ENCODE assay signal across 8 mouse cellular contexts in the genomic region with DNA sequence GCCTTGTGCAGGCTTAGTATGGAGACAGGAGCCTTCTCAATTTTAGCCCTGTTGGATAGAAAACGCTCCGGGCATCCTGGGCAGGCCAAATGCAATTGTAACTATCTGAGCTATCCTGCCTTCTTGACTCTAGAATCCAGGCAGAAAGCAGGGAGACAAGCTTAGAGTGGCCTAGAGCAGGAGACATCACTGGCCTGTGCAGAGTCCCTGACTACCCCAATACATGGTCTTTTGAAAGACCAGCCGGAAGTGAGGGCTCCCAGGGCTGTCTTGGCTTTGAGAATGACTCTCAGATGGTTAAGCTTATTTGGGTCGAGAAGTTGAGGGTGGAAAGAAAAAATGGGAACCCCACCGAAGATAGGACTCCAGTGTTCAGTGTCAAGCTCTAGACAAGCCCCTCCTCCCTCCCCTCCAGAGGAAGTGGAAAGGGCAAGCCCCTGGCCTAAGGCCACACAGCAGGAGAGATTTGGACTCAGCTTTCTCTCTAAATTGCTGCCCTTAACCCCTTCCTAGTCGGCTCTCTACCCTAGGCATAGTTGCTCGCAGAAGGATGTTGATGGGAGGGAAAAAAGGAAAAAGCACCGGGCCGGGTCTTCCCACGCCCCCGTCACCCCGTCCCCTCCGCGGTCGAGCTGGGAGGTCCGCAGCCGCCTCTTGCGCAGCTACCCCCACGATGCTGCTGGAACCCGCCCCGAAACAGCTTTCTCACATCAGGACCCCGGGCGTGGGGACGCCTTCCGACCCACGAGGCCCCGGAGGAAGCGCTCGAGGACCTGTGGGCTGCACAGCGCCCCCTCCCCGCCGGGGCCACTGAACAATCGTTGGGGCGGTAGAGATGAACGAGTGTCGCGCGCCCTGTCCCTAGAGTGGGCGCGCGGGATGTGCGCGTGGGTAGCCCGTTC.
DNase-seq lines count a peak whose midpoint lies in the region; ATAC-seq lines count a peak whose summit lies in the region.

No protein-coding gene starts in this region.

- DNase-seq in spleen, postnatal 36 days (ENCODE audit: low spot score in 2 of 2): peak; percentile 33 to 41
- DNase-seq in spleen, postnatal 14 days (ENCODE audit: low spot score in 2 of 2): no peak
- DNase-seq in cerebellum, postnatal 36 days: peak; percentile 39
- peak; percentile 85 for DNase-seq in intestine, embryonic 14.5 days (ENCODE audit: low spot score)
- no peak for DNase-seq in layer of hippocampus, adult 18-20 months (ENCODE audit: low spot score in 2 of 2)

- no peaks in the 10 kb centered on the region for H3K36me3 ChIP-seq in intestine, embryonic 14.5 days (ENCODE audit: control insufficient read depth, insufficient read depth, low read length)
- no peaks in the 10 kb centered on the region for H3K36me3 ChIP-seq in liver, embryonic 15.5 days (replicated peaks)
- no peaks in the 10 kb centered on the region for H3K36me3 ChIP-seq in neural tube, embryonic 14.5 days (ENCODE audit: control insufficient read depth, insufficient read depth, low read length)

- H3K27me3 ChIP-seq in intestine, embryonic 14.5 days (replicated peaks; ENCODE audit: control insufficient read depth, insufficient read depth, low read length): no peaks in the 10 kb centered on the region
- H3K27me3 ChIP-seq in liver, embryonic 15.5 days: peaks cover 63% of the 10 kb centered on the region
- no peaks in the 10 kb centered on the region for H3K27me3 ChIP-seq in neural tube, embryonic 14.5 days (ENCODE audit: control insufficient read depth, insufficient read depth, low read length)

- H3K27ac ChIP-seq in intestine, embryonic 14.5 days (ENCODE audit: low read depth): peak overlapping the region; percentile 100
- H3K27ac ChIP-seq in liver, embryonic 15.5 days (replicated peaks): peak overlapping the region; percentile 74
- peak overlapping the region; percentile 96 for H3K27ac ChIP-seq in neural tube, embryonic 14.5 days (ENCODE audit: low read depth, low read length)

- H3K4me2 ChIP-seq in intestine, embryonic 14.5 days (ENCODE audit: low read length): peak overlapping the region; percentile 82
- H3K4me2 ChIP-seq in liver, embryonic 15.5 days: peak overlapping the region; percentile 66
- peak overlapping the region; percentile 62 for H3K4me2 ChIP-seq in neural tube, embryonic 14.5 days (ENCODE audit: low read depth, low read length)

- ATAC-seq in granulocyte monocyte progenitor cell, adult 5-6 weeks (replicated peaks; ENCODE audit: poor library complexity, severe bottlenecking): peak; percentile 38
- ATAC-seq in intestine, embryonic 14.5 days (replicated peaks; ENCODE audit: low FRiP score, low TSS enrichment, low read depth): peak; percentile 26; the same call in 1 of the 2 replicates
- peak; percentile 19; the same call in 1 of the 2 replicates for ATAC-seq in liver, embryonic 15.5 days (ENCODE audit: insufficient read depth)
- ATAC-seq in neural tube, embryonic 14.5 days (ENCODE audit: low read depth): no peak

- H3K9ac ChIP-seq in intestine, embryonic 14.5 days (ENCODE audit: low read length): peak overlapping the region; percentile 82
- no peak overlapping the region for H3K9ac ChIP-seq in liver, embryonic 15.5 days
- peak overlapping the region; percentile 67 for H3K9ac ChIP-seq in neural tube, embryonic 14.5 days (replicated peaks; ENCODE audit: low read depth, low read length)

- H3K4me3 ChIP-seq in intestine, embryonic 14.5 days (ENCODE audit: low read depth, low read length): peak overlapping the region; percentile 30
- H3K4me3 ChIP-seq in liver, embryonic 15.5 days (replicated peaks): peak overlapping the region; percentile 39
- H3K4me3 ChIP-seq in neural tube, embryonic 14.5 days (ENCODE audit: low read depth, low read length): peak overlapping the region; percentile 27

- H3K9me3 ChIP-seq in intestine, embryonic 14.5 days (ENCODE audit: control insufficient read depth, low read length): no peaks in the 10 kb centered on the region
- H3K9me3 ChIP-seq in liver, embryonic 15.5 days (replicated peaks): no peaks in the 10 kb centered on the region
- no peaks in the 10 kb centered on the region for H3K9me3 ChIP-seq in neural tube, embryonic 14.5 days (ENCODE audit: control insufficient read depth, low read length)

- H3K4me1 ChIP-seq in intestine, embryonic 14.5 days (replicated peaks; ENCODE audit: control insufficient read depth, insufficient read depth, low read length): peaks cover 35% of the 10 kb centered on the region
- peaks cover 20% of the 10 kb centered on the region for H3K4me1 ChIP-seq in liver, embryonic 15.5 days (replicated peaks)
- peaks cover 28% of the 10 kb centered on the region for H3K4me1 ChIP-seq in neural tube, embryonic 14.5 days (ENCODE audit: control insufficient read depth, insufficient read depth, low read length)

- WGBS in intestine, embryonic 14.5 days: 4% methylated on average over 44 of the region's 44 CpGs
- 6% methylated on average over 44 of the region's 44 CpGs for WGBS in liver, embryonic 15.5 days (ENCODE audit: insufficient replicate concordance)
- 4% methylated on average over 44 of the region's 44 CpGs for WGBS in neural tube, embryonic 14.5 days

Comparison
In these comparisons a context has a peak if more than half of its experiments do, and no peak if none do; other contexts are left out.
1. DNase-seq: peak in spleen, postnatal 36 days (2 of 2), cerebellum, postnatal 36 days (2 of 2) and intestine, embryonic 14.5 days (single experiment); none in spleen, postnatal 14 days (0 of 2) and layer of hippocampus, adult 18-20 months (0 of 2).
2. Peak in every context shown above with its lines, with median percentiles within 50 percentile points of each other: H3K27ac ChIP-seq, H3K4me2 ChIP-seq and H3K4me3 ChIP-seq.